Mouse (Mus musculus) heart, adult 8-10 months (tissue): ENCODE data around the gene Uggt1. TPM values are rescaled to one million over a fixed set of nuclear protein-coding genes. Genes with fewer than 3 reads are reported as not detected.

ENCODE experiments used
- DNase-seq: peaks from one replicate; pipeline ENCODE4 v3.0.0; 2022; ENCODE audit warnings: low spot score
- microRNA-seq: library from miRNA; unstranded; fragments of <30 nt; microRNA quantifications from one replicate; pipeline ENCODE4 v1.2.0, GENCODE M21; 2022
- total RNA-seq, 4 experiments: library from RNA; stranded (reverse); gene quantifications; 2 replicates each; pipeline ENCODE4 v1.2.4; 2022

The Uggt1 gene
- total RNA-seq, 4 experiments from 2014 or later = 26.8 to 31.9 (median 28.4) TPM

DNA sequence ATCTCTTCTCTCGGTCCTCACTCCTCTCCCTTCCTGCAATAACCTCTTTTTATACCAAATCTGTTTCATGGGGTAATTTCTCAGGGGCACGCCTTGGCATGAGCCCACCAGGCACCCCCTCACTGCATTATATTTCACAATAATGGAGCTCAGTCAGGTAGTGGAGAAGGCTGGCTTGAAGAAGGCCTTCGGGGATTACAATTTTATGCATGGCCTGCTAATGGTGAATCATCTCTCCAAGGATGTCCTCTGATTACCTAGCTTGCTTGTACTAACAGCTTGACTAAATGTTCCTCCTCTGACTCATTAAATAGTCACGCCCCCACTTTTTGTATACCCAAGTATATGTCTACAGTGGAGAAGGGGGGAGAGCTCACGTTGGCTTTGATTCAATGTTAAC, 128.0 kb downstream of the Uggt1 start:
- no peak for DNase-seq

DNA sequence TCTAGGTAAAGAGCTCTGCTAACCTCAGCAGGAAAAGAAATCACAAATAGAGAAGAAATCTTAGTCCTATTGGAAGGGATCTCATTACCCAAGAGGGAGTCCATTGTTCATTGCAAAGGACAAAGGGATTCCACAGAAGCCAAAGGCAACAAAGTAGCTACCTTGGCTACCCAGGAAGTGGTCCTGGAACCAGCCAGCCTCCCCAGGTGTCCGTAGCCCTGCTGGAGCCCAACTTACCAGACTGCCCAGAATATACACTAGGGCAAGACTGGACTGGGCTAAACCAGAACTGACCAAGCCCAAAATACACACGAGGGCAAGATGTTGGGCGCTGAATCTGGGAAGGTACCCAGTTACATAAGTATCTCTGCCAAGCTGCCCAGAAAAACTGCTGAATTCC, 129.7 kb downstream of the Uggt1 start:
- DNase-seq = no peak

DNA sequence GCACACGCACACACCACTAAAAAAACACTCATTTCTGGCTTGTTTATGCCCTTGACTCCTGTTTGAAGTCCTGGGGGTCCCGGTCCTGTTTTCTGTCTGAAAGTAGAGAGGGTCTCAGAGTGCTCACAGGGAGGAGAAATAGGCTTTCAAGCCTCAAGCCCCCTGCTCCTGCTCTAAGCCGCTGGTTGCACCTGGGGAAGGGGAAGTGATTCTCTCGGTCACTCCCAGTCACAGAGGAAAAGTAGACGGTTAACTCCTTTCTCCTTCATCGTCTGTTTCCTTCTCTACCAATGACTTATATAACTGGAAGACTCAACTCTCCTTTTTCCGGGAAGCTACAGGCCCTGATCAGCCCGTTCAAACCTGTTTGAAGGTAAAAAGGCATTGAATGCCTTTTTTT, 130.8 kb downstream of the Uggt1 start:
- DNase-seq = no peak

DNA sequence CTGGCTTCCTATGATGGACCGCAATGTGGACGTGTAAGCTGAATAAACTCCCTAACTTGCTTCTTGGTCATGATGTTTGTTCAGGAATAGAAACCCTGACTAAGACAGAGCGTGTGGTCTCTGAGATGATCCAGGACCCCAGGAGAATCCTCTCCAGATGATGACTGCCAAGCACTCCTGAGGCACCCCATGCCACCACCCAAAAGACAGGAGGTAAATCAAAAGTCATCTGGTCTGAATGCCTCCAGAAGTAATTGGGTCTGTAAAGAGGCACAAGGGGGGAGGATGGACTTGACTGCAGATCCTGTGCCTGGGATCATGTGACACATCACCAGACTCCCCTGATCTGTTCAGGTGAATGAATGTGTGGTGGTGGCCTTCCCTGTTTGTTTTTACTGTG, 131.9 kb downstream of the Uggt1 start:
- DNase-seq = no peak

DNA sequence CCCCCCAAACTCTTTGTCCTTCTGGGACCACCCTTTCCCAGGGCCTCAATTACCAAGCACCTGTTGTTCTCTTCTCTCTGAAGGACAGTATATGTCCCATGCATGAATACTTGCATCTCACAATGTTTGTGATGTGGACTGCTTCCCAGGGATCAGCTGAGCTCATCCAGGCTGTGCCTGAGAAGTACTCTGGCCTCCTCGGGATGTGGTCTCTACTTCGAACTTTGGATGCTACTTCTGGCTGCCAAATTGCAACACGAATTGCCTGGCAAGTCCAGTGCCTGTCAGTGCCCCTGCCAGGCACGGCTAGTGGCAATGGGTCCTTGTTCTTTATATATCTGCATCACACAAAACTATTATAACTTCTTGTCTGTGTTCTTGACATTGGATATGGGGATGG, 134.5 kb downstream of the Uggt1 start:
- no peak for DNase-seq

DNA sequence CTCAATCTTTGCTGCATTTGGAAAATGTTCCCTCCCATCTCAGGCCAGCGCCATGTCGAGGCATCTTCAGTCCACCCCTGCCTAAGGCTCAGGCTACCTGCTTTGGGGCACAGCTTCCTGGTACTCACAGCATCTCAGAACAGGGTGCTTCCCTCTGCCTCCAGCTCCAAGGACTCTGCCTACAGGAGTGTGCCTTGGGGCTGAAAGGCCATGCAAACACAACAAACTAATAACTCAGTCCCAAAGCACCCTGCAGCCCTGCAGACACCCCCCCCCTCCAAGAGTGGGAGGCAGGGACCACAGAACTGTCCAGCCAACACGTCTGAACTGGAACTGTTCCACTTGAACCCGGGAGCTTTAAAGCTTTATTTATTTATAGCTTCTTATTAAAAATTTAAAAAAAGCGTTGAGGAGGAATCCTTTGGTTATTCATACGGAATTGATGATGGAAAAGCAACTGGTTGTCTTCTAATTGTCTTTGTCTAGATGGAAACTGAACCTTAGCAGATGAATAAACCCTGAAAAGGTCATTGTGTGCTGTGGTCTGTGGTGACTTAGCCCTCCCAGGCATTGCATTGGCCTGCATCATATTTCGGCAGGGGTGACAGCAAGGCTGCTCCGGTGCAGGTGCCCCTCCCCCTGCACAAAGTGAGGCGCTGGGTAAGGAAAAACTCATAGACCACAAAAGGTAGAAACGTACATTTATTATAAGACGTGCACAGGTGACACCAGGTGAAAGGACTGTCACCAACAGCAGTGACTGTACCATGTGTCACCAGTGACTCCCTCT, 138.4 kb downstream of the Uggt1 start:
- no peak for DNase-seq

DNA sequence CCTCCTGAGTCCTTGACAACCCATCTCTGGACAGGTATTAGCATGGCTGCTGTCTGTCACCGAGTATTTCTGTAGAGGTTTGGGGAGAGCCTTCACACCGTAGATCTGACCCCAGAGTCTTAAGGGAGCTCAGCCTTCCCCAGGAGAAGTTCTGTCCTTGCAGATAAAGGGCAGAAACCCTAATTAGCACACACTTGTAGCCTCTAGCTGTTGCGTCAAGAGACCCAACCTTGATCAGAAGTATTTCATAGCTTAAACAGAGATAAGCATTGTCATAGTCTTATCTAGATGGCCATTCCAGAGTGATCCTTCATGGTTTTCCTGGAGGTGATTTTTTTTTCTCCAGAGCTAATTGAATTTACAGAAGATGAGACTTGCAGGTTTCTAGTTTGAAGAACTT, 144.1 kb downstream of the Uggt1 start:
- DNase-seq = no peak

DNA sequence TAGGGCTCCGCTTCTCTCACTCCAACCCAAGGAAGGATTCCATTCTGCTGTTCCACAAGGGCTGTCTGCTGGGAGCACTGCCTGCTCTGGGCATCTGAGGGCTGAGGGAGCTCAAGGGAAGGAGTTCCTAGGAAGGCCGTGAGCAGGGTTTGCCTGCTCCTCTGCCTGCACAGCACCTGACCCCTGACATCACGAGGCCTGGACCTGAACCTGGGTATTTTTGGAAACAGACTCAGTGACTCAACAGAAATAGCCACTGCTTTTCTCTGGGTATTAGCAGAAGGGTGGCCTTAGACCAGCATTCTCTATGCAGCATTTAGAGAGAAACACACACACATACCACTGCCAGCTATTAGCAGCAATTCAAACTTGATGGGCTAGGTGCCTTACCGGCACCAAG, 146.1 kb downstream of the Uggt1 start:
- no peak for DNase-seq

DNA sequence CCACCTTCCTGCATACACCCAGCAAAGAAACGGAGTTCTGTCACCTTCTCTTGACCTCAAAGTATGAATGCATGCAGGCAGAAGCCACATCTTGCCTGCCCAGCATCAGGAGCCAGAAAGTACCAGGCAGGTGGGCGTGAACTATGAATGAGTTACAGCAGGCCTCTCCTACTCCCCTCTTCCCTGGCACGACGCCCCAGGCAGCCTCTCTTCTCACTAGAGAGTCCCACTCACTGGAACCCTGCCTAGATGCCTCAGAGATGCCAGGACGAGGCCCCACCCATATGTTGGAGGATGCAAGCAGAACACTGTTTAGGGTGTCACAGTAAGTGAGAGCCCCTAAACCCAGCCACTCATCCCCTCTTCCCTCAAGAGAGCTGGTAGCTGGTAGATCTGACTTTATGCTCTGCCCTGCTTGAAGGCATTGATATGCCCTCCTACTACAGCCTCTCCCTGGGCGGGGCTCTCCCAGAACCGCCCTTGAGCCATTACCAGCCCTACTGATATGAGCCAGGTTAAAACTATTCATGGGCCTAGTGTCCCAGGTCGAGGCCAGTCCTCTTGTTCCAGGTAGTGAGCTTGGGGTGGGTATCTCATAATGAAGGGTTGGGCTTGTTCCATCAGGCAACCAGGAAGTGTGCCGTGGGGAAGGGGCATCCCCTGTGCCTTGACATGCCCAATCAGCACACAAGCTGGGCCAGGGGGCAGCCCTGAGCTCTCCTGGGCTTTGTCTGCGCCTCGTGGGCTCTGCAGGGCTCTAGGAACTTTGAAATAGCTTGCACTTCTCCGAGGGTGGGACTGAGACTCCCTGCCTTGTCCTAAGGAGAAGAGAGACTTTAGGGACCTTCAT, 148.9 kb downstream of the Uggt1 start:
- no peak for DNase-seq

DNA sequence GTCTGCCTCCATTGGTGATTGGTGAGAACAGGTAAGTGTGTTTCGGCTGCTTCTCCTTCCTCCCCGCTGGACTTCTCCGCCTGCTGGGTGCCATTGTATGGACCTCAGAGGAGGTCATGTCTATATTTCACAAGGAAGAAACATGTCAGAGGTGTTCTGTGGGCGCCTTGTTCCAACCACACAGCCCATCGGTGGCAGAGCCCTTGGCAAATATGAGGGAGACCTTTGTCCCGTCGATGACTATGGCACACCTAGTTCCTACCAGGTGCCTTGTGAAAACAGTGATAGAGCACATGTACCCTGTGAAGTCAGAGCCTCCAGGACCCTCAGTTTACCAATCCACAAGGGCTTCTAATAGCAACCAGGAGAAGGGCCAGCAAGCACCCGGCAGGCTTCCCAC, 150.8 kb downstream of the Uggt1 start:
- DNase-seq = no peak

DNA sequence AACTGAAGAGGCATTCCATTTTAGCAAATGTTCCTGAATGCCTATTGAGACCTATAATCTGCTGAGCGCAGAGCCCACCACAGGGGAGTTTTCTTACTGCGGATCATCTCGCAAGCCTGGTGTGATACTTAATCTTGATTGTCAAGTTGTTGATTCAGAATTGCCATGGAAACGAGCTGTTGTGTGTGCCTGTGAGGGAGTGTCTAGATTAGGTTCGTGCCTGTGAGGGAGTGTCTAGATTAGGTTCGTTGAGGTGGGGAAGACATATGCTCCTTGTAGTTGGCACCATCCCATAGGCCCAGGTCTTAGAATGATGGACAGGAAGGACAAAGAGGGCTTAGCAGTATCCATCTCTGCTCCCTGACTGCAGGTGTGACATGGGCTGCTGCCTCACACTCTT, 153.3 kb downstream of the Uggt1 start:
- no peak for DNase-seq

DNA sequence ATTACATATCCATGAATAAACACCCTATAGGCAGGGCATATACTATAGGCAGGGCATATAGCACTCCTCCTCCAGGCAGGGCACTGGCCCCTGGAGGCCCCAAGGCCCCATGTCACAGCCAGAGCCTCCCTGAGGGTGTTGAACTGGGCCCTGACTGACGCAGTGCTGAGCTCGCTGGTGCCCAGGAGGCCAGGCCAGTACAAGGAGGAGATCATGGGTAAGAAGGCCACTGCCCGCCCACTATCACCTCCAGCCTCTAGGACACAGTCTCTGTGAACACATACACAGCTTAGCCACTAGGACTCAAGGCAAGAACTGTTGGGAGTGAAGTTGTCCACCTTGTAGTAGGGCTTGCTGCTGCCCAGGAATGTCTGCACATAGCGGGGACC, 153.8 kb downstream of the Uggt1 start:
- no peak for DNase-seq

Small RNA genes within 50 kb of the gene (microRNA-seq; reads per million reads assigned to microRNA genes)
- gene Mir6897 = not detected

Other genes with a start within 250 kb of the Uggt1 start
- 10 to 100 TPM; 20.3 to 24.4 (median 21.2) TPM for gene Hs6st1, start 176.3 kb downstream of the Uggt1 start, total RNA-seq
- gene Neurl3, start 30.0 kb upstream of the Uggt1 start, total RNA-seq = 1 to 10 TPM; 2.0 to 4.4 (median 2.8) TPM
- 10 to 100 TPM in 2 of 4 experiments, 1 to 10 TPM in 2; 4.7 to 16.6 (median 9.9) TPM for gene Arid5a, start 63.0 kb upstream of the Uggt1 start, total RNA-seq
- gene Kansl3, start 124.5 kb upstream of the Uggt1 start, total RNA-seq = 10 to 100 TPM; 46.9 to 76.4 (median 65.2) TPM
- gene Fer1l5, start 127.6 kb upstream of the Uggt1 start, total RNA-seq = not detected
- 10 to 100 TPM; 26.3 to 29.4 (median 27.8) TPM for gene Lman2l, start 200.6 kb upstream of the Uggt1 start, total RNA-seq
- gene Cnnm4, start 226.9 kb upstream of the Uggt1 start, total RNA-seq = 1 to 10 TPM; 3.7 to 5.2 (median 4.7) TPM